Mouse (Mus musculus): ENCODE measurements around the gene Ascc1. TPM values are rescaled to one million over a fixed set of nuclear protein-coding genes. Genes with fewer than 3 reads are reported as not detected.
A peak's percentile ranks its signal among the peaks of the same experiment; 100 is the strongest.
"Not testable (repeated sequence)": the region's sequence is repeated elsewhere in the genome, so short reads cannot be mapped to it uniquely, and the experiment has no call there.

Ascc1 gene
- polyA plus RNA-seq, 1 experiment from 2014 or later, result 41.8 TPM

GRCm38 (mm10) chr10:60001663-60002062 is 942 bp upstream of the Ascc1 start:
- Histone ChIP-seq H3K4me1 (peaks cover 18% of the 10 kb centered on the region), H3K4me3 (peak overlapping the region; percentile 74), H3K36me3 (replicated peaks) (peaks cover 28% of the 10 kb centered on the region)
- WGBS, result 87% methylated on average over 8 of the region's 8 CpGs
- H3K9me3 ChIP-seq; H3K27me3 ChIP-seq (replicated peaks; ENCODE audit: low read depth, poor library complexity, severe bottlenecking); H3K27ac ChIP-seq (replicated peaks); DNase-seq (ENCODE audit: low spot score): not testable (repeated sequence)

- no peaks in the 10 kb centered on the region for H3K9me3 ChIP-seq
These were observed 402 bp upstream of the Ascc1 start for GRCm38 (mm10) chr10:60002203-60002602.

DNA sequence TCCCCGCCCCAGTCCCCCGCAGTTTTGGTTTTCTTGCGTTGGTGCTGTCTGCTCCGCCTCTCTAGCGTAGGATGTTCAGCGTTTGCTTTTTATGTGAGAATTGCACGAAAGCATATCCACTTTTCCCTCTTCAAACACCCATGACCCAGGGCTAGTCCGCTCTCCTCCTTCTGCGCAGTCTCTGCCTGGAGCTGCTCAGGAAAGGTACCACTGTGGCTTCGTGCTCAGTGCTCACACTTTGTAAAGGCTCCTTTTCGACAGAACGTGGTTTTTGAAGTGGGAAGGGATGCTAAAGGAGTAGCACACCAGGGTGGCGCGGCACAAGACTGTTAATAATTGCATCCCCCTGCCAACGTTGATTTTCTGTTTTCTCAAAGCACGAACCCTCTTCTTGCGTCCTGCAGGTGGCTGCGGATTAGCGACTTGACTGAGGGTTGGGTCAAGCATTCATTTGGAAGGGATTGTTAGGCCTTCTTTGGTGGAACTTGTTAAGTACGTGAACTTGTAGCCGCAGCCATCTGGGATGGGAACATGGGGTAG is 678 bp downstream of the Ascc1 start:
- DNase-seq (ENCODE audit: low spot score), result no peak
- WGBS, result under 1% methylated on average over 21 of the region's 21 CpGs
- Histone ChIP-seq H3K27me3 (replicated peaks; ENCODE audit: low read depth, poor library complexity, severe bottlenecking) (no peaks in the 10 kb centered on the region), H3K36me3 (replicated peaks) (peaks cover 34% of the 10 kb centered on the region), H3K27ac (replicated peaks) (peak overlapping the region; percentile 96), H3K4me3 (peak overlapping the region; percentile 74), H3K4me1 (peaks cover 18% of the 10 kb centered on the region), H3K9me3 (no peaks in the 10 kb centered on the region)

More at GRCm38 (mm10) chr10:60002203-60002602, 402 bp upstream of the Ascc1 start:
- Histone ChIP-seq H3K4me1 (peaks cover 18% of the 10 kb centered on the region), H3K4me3 (peak overlapping the region; percentile 74), H3K27me3 (replicated peaks; ENCODE audit: low read depth, poor library complexity, severe bottlenecking) (no peaks in the 10 kb centered on the region), H3K36me3 (replicated peaks) (peaks cover 25% of the 10 kb centered on the region), H3K27ac (replicated peaks) (peak overlapping the region; percentile 96)
- DNase-seq (ENCODE audit: low spot score), result no peak
- WGBS, result 6% methylated on average over 12 of the region's 12 CpGs

DNA sequence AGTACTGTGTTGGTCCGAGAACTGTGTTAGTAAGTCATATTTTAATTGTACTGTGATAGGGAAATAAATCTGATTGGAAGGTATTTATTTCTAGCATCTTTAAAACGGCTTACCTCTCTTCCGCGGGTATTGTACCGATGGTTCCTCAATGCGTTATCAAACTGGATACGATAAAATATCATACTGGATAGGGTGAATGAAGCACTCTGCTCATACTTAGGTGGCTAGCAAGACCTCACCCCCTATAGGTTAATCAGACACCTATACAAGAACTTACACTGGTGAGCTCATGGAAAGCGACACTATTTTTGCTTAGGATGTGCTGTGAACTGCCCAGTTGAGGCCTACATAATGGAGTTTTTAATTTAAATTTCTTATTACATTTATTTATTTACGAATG is 1.2 kb downstream of the Ascc1 start:
- Histone ChIP-seq H3K4me3 (peak overlapping the region; percentile 74), H3K4me1 (peaks cover 18% of the 10 kb centered on the region), H3K27ac (replicated peaks) (peak overlapping the region; percentile 96), H3K36me3 (replicated peaks) (peaks cover 40% of the 10 kb centered on the region), H3K27me3 (replicated peaks; ENCODE audit: low read depth, poor library complexity, severe bottlenecking) (no peaks in the 10 kb centered on the region), H3K9me3 (no peaks in the 10 kb centered on the region)
- 78% methylated on average over 9 of the region's 9 CpGs for WGBS
- DNase-seq (ENCODE audit: low spot score), result no peak

DNA sequence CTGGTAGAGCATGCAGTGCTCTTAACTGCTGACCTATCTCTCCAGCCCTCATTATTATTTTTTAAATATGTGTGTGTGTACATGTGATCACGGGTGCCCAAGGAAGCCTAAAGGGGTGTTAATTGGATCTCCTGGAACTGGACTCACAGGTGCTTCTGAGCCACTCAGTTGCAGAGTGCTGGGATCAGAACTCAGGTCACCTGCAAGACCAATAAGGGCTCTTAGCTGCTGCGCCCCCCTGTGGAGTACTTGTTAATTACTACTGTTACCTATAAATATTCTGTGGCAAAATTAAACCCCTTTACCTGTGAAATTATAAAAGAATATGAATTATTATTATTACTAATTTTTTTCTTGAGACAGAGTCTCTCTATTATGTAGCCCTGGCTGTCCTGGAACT is 2.7 kb downstream of the Ascc1 start:
- Histone ChIP-seq H3K4me3 (no peak overlapping the region), H3K9me3 (no peaks in the 10 kb centered on the region), H3K36me3 (replicated peaks) (peaks cover 38% of the 10 kb centered on the region), H3K4me1 (peaks cover 18% of the 10 kb centered on the region), H3K27me3 (replicated peaks; ENCODE audit: low read depth, poor library complexity, severe bottlenecking) (no peaks in the 10 kb centered on the region), H3K27ac (replicated peaks) (no peak overlapping the region)
- DNase-seq (ENCODE audit: low spot score), result no peak
- WGBS, result 55% methylated on average over 2 of the region's 2 CpGs

DNA sequence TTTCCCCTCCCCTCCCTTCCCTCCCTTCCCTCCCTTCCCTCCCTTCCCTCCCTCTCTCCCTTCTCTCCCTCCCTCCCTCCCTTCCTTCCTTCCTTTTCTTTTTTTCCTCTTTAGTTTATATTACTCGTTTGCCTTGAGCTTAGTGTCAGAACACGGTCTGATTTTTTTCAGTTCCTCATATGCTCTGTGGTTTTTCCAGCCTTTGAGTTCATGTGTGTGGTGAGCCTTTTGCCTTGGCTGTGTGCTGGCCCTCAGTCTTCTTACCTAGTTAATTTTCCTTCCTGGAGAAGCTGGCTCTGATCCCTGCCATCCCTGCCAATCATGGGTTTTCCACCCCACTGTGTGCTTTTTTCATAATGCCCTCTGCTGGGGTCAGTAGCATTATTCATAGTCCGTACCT is 6.5 kb downstream of the Ascc1 start:
- no peak for DNase-seq (ENCODE audit: low spot score)
- H3K4me3 ChIP-seq, result no peak overlapping the region
- H3K27me3 ChIP-seq (replicated peaks; ENCODE audit: low read depth, poor library complexity, severe bottlenecking), result no peaks in the 10 kb centered on the region
- no peaks in the 10 kb centered on the region for H3K9me3 ChIP-seq
- H3K27ac ChIP-seq (replicated peaks), result no peak overlapping the region
- no peaks in the 10 kb centered on the region for H3K4me1 ChIP-seq
- peaks cover 45% of the 10 kb centered on the region for H3K36me3 ChIP-seq (replicated peaks)
- WGBS, result 90% methylated on average over 3 of the region's 3 CpGs

GRCm38 (mm10) chr10:60016223-60016622 is 13.6 kb downstream of the Ascc1 start:
- H3K4me3 ChIP-seq, result no peak overlapping the region
- DNase-seq (ENCODE audit: low spot score), result no peak
- 90% methylated on average over 6 of the region's 6 CpGs for WGBS

DNA sequence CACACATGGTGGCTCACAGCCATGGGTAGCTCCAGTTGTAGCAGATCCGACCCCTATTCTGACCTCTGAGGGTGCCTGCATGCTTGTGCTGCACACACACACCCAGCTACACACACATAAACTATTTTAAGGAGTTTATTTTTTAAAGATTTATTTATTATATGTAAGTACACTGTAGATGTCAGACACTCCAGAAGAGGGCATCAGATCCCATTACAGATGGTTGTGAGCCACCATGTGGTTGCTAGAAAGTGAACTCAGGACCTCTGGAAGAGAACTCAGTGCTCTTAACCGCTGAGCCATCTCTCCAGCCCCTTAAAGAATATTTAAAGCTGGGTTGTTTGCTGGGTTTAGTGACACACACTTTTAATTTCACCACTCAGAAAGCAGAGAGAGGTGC is 16.7 kb downstream of the Ascc1 start:
- no peaks in the 10 kb centered on the region for H3K9me3 ChIP-seq
- H3K4me3 ChIP-seq, result no peak overlapping the region
- H3K27me3 ChIP-seq (replicated peaks; ENCODE audit: low read depth, poor library complexity, severe bottlenecking), result no peaks in the 10 kb centered on the region
- H3K36me3 ChIP-seq (replicated peaks), result peaks cover 70% of the 10 kb centered on the region
- DNase-seq (ENCODE audit: low spot score), result no peak
- no peak overlapping the region for H3K27ac ChIP-seq (replicated peaks)
- WGBS, result 77% methylated on average over 2 of the region's 2 CpGs
- H3K4me1 ChIP-seq, result no peaks in the 10 kb centered on the region

More at GRCm38 (mm10) chr10:60016223-60016622, 13.6 kb downstream of the Ascc1 start:
- Histone ChIP-seq H3K9me3 (no peaks in the 10 kb centered on the region), H3K4me1 (no peaks in the 10 kb centered on the region), H3K36me3 (replicated peaks) (peaks cover 77% of the 10 kb centered on the region), H3K27ac (replicated peaks) (no peak overlapping the region), H3K27me3 (replicated peaks; ENCODE audit: low read depth, poor library complexity, severe bottlenecking) (no peaks in the 10 kb centered on the region)

GRCm38 (mm10) chr10:60023751-60024150 is 21.1 kb downstream of the Ascc1 start:
- no peak overlapping the region for H3K27ac ChIP-seq (replicated peaks)
- 82% methylated on average over 1 of the region's 1 CpGs for WGBS
- no peak overlapping the region for H3K4me3 ChIP-seq
- peaks cover 37% of the 10 kb centered on the region for H3K36me3 ChIP-seq (replicated peaks)
- H3K4me1 ChIP-seq, result peaks cover 20% of the 10 kb centered on the region
- no peaks in the 10 kb centered on the region for H3K27me3 ChIP-seq (replicated peaks; ENCODE audit: low read depth, poor library complexity, severe bottlenecking)
- DNase-seq (ENCODE audit: low spot score), result no peak
- H3K9me3 ChIP-seq, result no peaks in the 10 kb centered on the region

GRCm38 (mm10) chr10:60026759-60027395 is 24.3 kb downstream of the Ascc1 start:
- peaks cover 15% of the 10 kb centered on the region for H3K36me3 ChIP-seq (replicated peaks)
- H3K4me3 ChIP-seq, result no peak overlapping the region
- no peak overlapping the region; the same call in 1 of the 2 replicates for H3K27ac ChIP-seq (replicated peaks)
- H3K27me3 ChIP-seq (replicated peaks; ENCODE audit: low read depth, poor library complexity, severe bottlenecking), result no peaks in the 10 kb centered on the region
- no peak for DNase-seq (ENCODE audit: low spot score)
- no peaks in the 10 kb centered on the region for H3K9me3 ChIP-seq
- H3K4me1 ChIP-seq, result peaks cover 26% of the 10 kb centered on the region
- WGBS, result 61% methylated on average over 13 of the region's 13 CpGs

DNA sequence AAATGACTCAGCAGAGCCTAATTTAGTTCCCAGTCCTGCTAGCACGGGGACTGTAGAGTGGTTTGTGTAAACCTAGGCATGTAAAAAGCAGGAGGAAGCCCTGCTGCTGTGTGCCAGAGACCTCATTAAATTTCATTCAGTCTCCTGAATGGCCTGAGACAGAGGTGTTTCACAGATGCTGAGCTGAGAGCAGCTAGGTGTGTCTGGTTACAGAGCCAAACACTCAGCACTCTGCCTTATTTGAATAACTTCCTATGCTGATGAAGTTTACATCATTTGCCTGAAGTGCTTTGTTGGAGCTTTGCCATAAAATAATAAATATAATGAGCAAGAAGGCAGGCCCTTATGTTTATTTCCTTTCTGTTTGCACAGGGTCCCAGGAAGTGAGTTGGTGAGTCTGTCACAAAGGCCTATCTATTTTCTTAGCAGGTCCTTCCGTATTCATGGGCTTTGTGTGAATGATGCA is 25.0 kb downstream of the Ascc1 start:
- Histone ChIP-seq H3K9me3 (no peaks in the 10 kb centered on the region), H3K27ac (replicated peaks) (no peak overlapping the region), H3K36me3 (replicated peaks) (peaks cover 7% of the 10 kb centered on the region), H3K4me3 (no peak overlapping the region), H3K27me3 (replicated peaks; ENCODE audit: low read depth, poor library complexity, severe bottlenecking) (no peaks in the 10 kb centered on the region), H3K4me1 (peaks cover 33% of the 10 kb centered on the region)
- DNase-seq (ENCODE audit: low spot score), result no peak
- WGBS, result 68% methylated on average over 2 of the region's 2 CpGs

DNA sequence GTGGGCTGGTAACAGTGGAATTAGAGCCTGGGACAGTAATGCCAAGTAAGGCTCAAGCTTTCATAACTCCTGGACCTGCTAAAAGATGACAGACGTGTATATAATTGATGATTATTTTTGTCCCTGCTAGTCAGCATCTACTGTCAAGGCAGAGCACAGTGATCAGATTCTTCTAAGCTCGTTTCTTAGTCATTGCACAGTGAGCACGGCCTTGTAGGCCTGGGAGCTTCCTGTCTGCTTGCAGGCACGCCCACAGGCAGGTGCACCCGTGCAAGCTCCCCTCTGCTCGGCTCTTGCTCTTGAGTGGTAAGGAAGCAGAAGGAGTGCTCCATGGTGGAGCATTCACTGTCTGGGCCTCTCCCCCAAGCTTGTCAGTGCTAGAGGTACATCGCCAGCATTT is 25.6 kb downstream of the Ascc1 start:
- Histone ChIP-seq H3K4me3 (no peak overlapping the region), H3K4me1 (peaks cover 39% of the 10 kb centered on the region), H3K36me3 (replicated peaks) (peaks cover 4% of the 10 kb centered on the region; the same call in 1 of the 2 replicates), H3K27me3 (replicated peaks; ENCODE audit: low read depth, poor library complexity, severe bottlenecking) (no peaks in the 10 kb centered on the region), H3K27ac (replicated peaks) (no peak overlapping the region), H3K9me3 (no peaks in the 10 kb centered on the region)
- DNase-seq (ENCODE audit: low spot score), result no peak
- 81% methylated on average over 7 of the region's 7 CpGs for WGBS

DNA sequence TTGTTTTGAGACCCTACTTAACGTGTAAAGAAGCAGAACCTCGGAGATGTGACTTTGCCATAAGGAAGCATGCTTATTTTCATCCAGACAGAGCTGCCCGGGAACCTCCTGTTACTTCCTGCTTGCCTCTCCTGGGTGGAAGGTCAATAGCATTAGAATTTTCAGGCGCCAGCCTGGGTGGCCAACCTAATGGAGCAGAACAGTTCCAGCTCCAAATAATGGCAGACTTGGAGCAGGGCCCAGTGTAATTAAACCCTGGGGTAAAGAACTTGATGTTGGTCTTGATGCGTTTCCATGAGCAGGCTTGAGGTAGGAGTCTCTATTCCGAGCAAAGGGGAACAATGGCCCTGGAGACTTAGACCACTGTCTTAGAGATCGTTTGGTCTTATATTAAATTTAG is 26.4 kb downstream of the Ascc1 start:
- H3K4me3 ChIP-seq, result no peak overlapping the region
- no peaks in the 10 kb centered on the region for H3K9me3 ChIP-seq
- peaks cover 45% of the 10 kb centered on the region for H3K4me1 ChIP-seq
- DNase-seq (ENCODE audit: low spot score), result no peak
- WGBS, result 78% methylated on average over 7 of the region's 7 CpGs
- no peaks in the 10 kb centered on the region for H3K27me3 ChIP-seq (replicated peaks; ENCODE audit: low read depth, poor library complexity, severe bottlenecking)
- H3K27ac ChIP-seq (replicated peaks), result no peak overlapping the region
- H3K36me3 ChIP-seq (replicated peaks), result peaks cover 4% of the 10 kb centered on the region; the same call in 1 of the 2 replicates
